Mouse (Mus musculus): ENCODE results near the gene St3gal6.
A peak's percentile ranks its signal among the peaks of the same experiment; 100 is the strongest.

Gene St3gal6

DNA sequence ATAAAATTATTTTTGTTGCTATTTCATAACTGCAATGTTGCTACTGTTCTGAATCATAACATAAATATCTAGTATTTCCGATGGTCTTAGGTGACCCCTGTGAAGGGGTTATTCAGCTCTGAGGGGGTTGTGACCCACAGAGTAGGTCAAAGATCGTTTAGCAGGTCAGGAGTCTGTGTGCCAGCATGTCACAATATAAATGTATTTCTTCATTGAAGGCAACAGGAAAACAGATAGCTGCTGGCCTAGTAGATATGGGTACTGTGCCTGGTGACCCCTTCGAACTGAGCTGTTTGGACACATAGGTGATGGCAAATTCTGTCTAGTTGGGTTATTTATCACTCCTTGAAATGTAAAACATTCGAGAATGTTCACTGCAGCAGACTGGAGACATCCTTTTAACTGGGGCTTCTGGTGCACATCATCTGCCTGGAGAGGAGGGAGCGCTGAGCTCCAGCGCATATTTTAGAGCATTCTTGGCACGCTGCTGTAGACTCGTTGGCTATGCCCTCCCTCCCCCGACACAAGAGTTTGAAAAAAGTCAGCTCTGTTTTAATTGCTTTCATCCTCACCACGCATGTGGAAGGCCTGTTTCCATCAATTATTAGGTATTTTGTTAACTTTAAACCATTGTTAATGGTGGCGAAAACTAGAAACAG lies 102.2 kb downstream of the St3gal6 start:
- peak; percentile 44 to 56 for DNase-seq (ENCODE audit: low spot score in 2 of 2)

All from right cerebral cortex, postnatal 36 days (tissue).